Mouse (Mus musculus): ENCODE results near the gene Sorcs1. TPM values are rescaled to one million over a fixed set of nuclear protein-coding genes. Genes with fewer than 3 reads are reported as not detected.
A peak's percentile ranks its signal among the peaks of the same experiment; 100 is the strongest.

Gene Sorcs1
- polyA plus RNA-seq, 1 experiment: not detected

GRCm38 (mm10) chr19:50527835-50528234, 150.6 kb downstream of the Sorcs1 start:
- TF ChIP-seq SRF (IDR thresholded peaks at IDR 0.05; ENCODE audit: control insufficient read depth, insufficient read length, low read depth): no peak

GRCm38 (mm10) chr19:50526094-50526493, 152.4 kb downstream of the Sorcs1 start:
- no peak overlapping the region for H3K4me2 ChIP-seq (ENCODE audit: low read depth)
- no peak for TF ChIP-seq CEBPB (IDR thresholded peaks at IDR 0.05; ENCODE audit: insufficient read depth, poor library complexity, severe bottlenecking)
- TF ChIP-seq POLR2A (IDR thresholded peaks at IDR 0.05; ENCODE audit: insufficient read length, low read depth): no peak
- TF ChIP-seq MYOD1 (IDR thresholded peaks at IDR 0.05; ENCODE audit: control insufficient read depth in 1 of 3, insufficient read length in 2 of 3, low read depth in 2 of 3): peak in 2 of 3 experiments; percentile 78 to 87
- no peak for TF ChIP-seq SRF (IDR thresholded peaks at IDR 0.05; ENCODE audit: control insufficient read depth, insufficient read length, low read depth)
- TF ChIP-seq E2F4 (IDR thresholded peaks at IDR 0.05; ENCODE audit: insufficient read depth): no peak
- no peak for TF ChIP-seq USF1 (IDR thresholded peaks at IDR 0.05; ENCODE audit: low read depth)
- no peak for TF ChIP-seq POLR2AphosphoS2 (IDR thresholded peaks at IDR 0.05; ENCODE audit: insufficient read length, low read depth)
- peak in 2 of 3 experiments; percentile 85 to 89 for TF ChIP-seq MYOG (IDR thresholded peaks at IDR 0.05; ENCODE audit: control insufficient read depth in 1 of 3, insufficient read depth in 1 of 3, insufficient read length in 2 of 3, low read depth in 2 of 3)
- TF ChIP-seq TCF3 (IDR thresholded peaks at IDR 0.05; ENCODE audit: insufficient read length, low read depth): peak; percentile 59
- no peaks in the 10 kb centered on the region for H3K36me3 ChIP-seq (ENCODE audit: control insufficient read depth, insufficient read depth)
- H3ac ChIP-seq (ENCODE audit: control insufficient read depth, insufficient read length): no peak overlapping the region
- H3K27me3 ChIP-seq (ENCODE audit: control insufficient read depth, insufficient read depth, insufficient read length): no peaks in the 10 kb centered on the region
- no peaks in the 10 kb centered on the region for H3K79me2 ChIP-seq (ENCODE audit: control insufficient read depth, insufficient read depth)
- H3K4me3 ChIP-seq: no peak overlapping the region

More at GRCm38 (mm10) chr19:50527835-50528234, 150.6 kb downstream of the Sorcs1 start:
- H3K4me2 ChIP-seq (ENCODE audit: low read depth): no peak overlapping the region
- no peaks in the 10 kb centered on the region for H3K79me2 ChIP-seq (ENCODE audit: control insufficient read depth, insufficient read depth)
- no peaks in the 10 kb centered on the region for H3K27me3 ChIP-seq (ENCODE audit: control insufficient read depth, insufficient read depth, insufficient read length)
- H3K36me3 ChIP-seq (ENCODE audit: control insufficient read depth, insufficient read depth): no peaks in the 10 kb centered on the region
- H3K4me3 ChIP-seq: no peak overlapping the region
- H3ac ChIP-seq (ENCODE audit: control insufficient read depth, insufficient read length): no peak overlapping the region

- Histone ChIP-seq H3K4me3 (no peak overlapping the region), H3K79me2 (ENCODE audit: control insufficient read depth, insufficient read depth) (no peaks in the 10 kb centered on the region), H3ac (ENCODE audit: control insufficient read depth, insufficient read length) (no peak overlapping the region), H3K36me3 (ENCODE audit: control insufficient read depth, insufficient read depth) (no peaks in the 10 kb centered on the region), H3K4me2 (ENCODE audit: low read depth) (no peak overlapping the region), H3K27me3 (ENCODE audit: control insufficient read depth, insufficient read depth, insufficient read length) (no peaks in the 10 kb centered on the region)
- TF ChIP-seq TCF12 (IDR thresholded peaks at IDR 0.05; ENCODE audit: insufficient read depth, poor library complexity, severe bottlenecking): no peak
These were observed 156.5 kb downstream of the Sorcs1 start for GRCm38 (mm10) chr19:50521943-50522342.

GRCm38 (mm10) chr19:50515059-50515673, 163.3 kb downstream of the Sorcs1 start:
- H3ac ChIP-seq (ENCODE audit: control insufficient read depth, insufficient read length): no peak overlapping the region
- no peak overlapping the region for H3K4me2 ChIP-seq (ENCODE audit: low read depth)
- H3K27me3 ChIP-seq (ENCODE audit: control insufficient read depth, insufficient read depth, insufficient read length): no peaks in the 10 kb centered on the region
- H3K36me3 ChIP-seq (ENCODE audit: control insufficient read depth, insufficient read depth): no peaks in the 10 kb centered on the region
- TF ChIP-seq TCF3 (IDR thresholded peaks at IDR 0.05; ENCODE audit: insufficient read length, low read depth) (no peak), USF1 (IDR thresholded peaks at IDR 0.05; ENCODE audit: low read depth) (no peak), POLR2AphosphoS2 (IDR thresholded peaks at IDR 0.05; ENCODE audit: insufficient read length, low read depth) (no peak), MAX (IDR thresholded peaks at IDR 0.05; ENCODE audit: low read depth) (no peak)
- H3K4me3 ChIP-seq: no peak overlapping the region
- no peaks in the 10 kb centered on the region for H3K79me2 ChIP-seq (ENCODE audit: control insufficient read depth, insufficient read depth)

GRCm38 (mm10) chr19:50514309-50514830, 164.1 kb downstream of the Sorcs1 start:
- TF ChIP-seq MYOD1 (IDR thresholded peaks at IDR 0.05; ENCODE audit: control insufficient read depth in 1 of 3, insufficient read length in 2 of 3, low read depth in 2 of 3) (no peak), CEBPB (IDR thresholded peaks at IDR 0.05; ENCODE audit: insufficient read depth, poor library complexity, severe bottlenecking) (no peak), TCF12 (IDR thresholded peaks at IDR 0.05; ENCODE audit: insufficient read depth, poor library complexity, severe bottlenecking) (no peak), USF1 (IDR thresholded peaks at IDR 0.05; ENCODE audit: low read depth) (no peak), POLR2AphosphoS2 (IDR thresholded peaks at IDR 0.05; ENCODE audit: insufficient read length, low read depth) (no peak), SRF (IDR thresholded peaks at IDR 0.05; ENCODE audit: control insufficient read depth, insufficient read length, low read depth) (no peak), E2F4 (IDR thresholded peaks at IDR 0.05; ENCODE audit: insufficient read depth) (no peak), MYOG (IDR thresholded peaks at IDR 0.05; ENCODE audit: control insufficient read depth in 1 of 3, insufficient read depth in 1 of 3, insufficient read length in 2 of 3, low read depth in 2 of 3) (no peak), REST (IDR thresholded peaks at IDR 0.05; ENCODE audit: insufficient read depth, insufficient read length) (no peak)
- no peaks in the 10 kb centered on the region for H3K79me2 ChIP-seq (ENCODE audit: control insufficient read depth, insufficient read depth)
- H3K27me3 ChIP-seq (ENCODE audit: control insufficient read depth, insufficient read depth, insufficient read length): no peaks in the 10 kb centered on the region
- no peak overlapping the region for H3K4me2 ChIP-seq (ENCODE audit: low read depth)
- H3K36me3 ChIP-seq (ENCODE audit: control insufficient read depth, insufficient read depth): no peaks in the 10 kb centered on the region
- no peak overlapping the region for H3ac ChIP-seq (ENCODE audit: control insufficient read depth, insufficient read length)
- H3K4me3 ChIP-seq: no peak overlapping the region

- Histone ChIP-seq H3ac (ENCODE audit: control insufficient read depth, insufficient read length) (no peak overlapping the region), H3K27me3 (ENCODE audit: control insufficient read depth, insufficient read depth, insufficient read length) (no peaks in the 10 kb centered on the region), H3K36me3 (ENCODE audit: control insufficient read depth, insufficient read depth) (no peaks in the 10 kb centered on the region), H3K79me2 (ENCODE audit: control insufficient read depth, insufficient read depth) (no peaks in the 10 kb centered on the region), H3K4me3 (no peak overlapping the region), H3K4me2 (ENCODE audit: low read depth) (no peak overlapping the region)
- TF ChIP-seq TCF12 (IDR thresholded peaks at IDR 0.05; ENCODE audit: insufficient read depth, poor library complexity, severe bottlenecking) (no peak), MYOD1 (IDR thresholded peaks at IDR 0.05; ENCODE audit: control insufficient read depth in 1 of 3, insufficient read length in 2 of 3, low read depth in 2 of 3) (no peak), TCF3 (IDR thresholded peaks at IDR 0.05; ENCODE audit: insufficient read length, low read depth) (no peak), POLR2A (IDR thresholded peaks at IDR 0.05; ENCODE audit: insufficient read length, low read depth) (no peak), MYOG (IDR thresholded peaks at IDR 0.05; ENCODE audit: control insufficient read depth in 1 of 3, insufficient read depth in 1 of 3, insufficient read length in 2 of 3, low read depth in 2 of 3) (no peak), CEBPB (IDR thresholded peaks at IDR 0.05; ENCODE audit: insufficient read depth, poor library complexity, severe bottlenecking) (no peak), POLR2AphosphoS2 (IDR thresholded peaks at IDR 0.05; ENCODE audit: insufficient read length, low read depth) (no peak)
These were observed 175.6 kb downstream of the Sorcs1 start for GRCm38 (mm10) chr19:50502816-50503215.

All from myocyte (in vitro differentiated cells).